Mouse (Mus musculus) heart, embryonic 13.5 days (tissue): ENCODE data around the gene Gm773. TPM values are rescaled to one million over a fixed set of nuclear protein-coding genes. Genes with fewer than 3 reads are reported as not detected.
"Not testable (repeated sequence)": the region's sequence is repeated elsewhere in the genome, so short reads cannot be mapped to it uniquely, and the experiment has no call there.

ENCODE experiments used
- ATAC-seq: fragments of 200-750 bp; cut with Nextera tagmentation; 2 replicates; pipeline ENCODE4 v1.8.0; 2017; ENCODE audit warnings: moderate TSS enrichment; ENCODE audit not compliant: insufficient number of reproducible peaks, low FRiP score, low TSS enrichment; ENCODE audit errors: extremely low read depth
- H3K27ac ChIP-seq: fragments of 300-500 bp; sonication (generic); replicated peaks from 2 replicates; pipeline ENCODE4 v1.5.1; 2015; ENCODE audit warnings: moderate library complexity, mild to moderate bottlenecking, inconsistent platforms
- H3K27me3 ChIP-seq: fragments of 300-500 bp; sonication (generic); replicated peaks from 2 replicates; pipeline ENCODE4 v1.6.1; 2015; ENCODE audit warnings: mild to moderate bottlenecking, inconsistent platforms
- H3K36me3 ChIP-seq: fragments of 300-500 bp; sonication (generic); 2 replicates; pipeline ENCODE4 v1.6.1; 2015; ENCODE audit warnings: mild to moderate bottlenecking, inconsistent platforms
- H3K4me1 ChIP-seq: fragments of 300-500 bp; sonication (generic); 2 replicates; pipeline ENCODE4 v1.6.1; 2015; ENCODE audit warnings: inconsistent platforms
- H3K4me2 ChIP-seq: fragments of 300-500 bp; sonication (generic); 2 replicates; pipeline ENCODE4 v1.6.1; 2015; ENCODE audit warnings: inconsistent platforms, mild to moderate bottlenecking, moderate library complexity
- H3K4me3 ChIP-seq: fragments of 300-500 bp; sonication (generic); 2 replicates; pipeline ENCODE4 v1.5.1; 2015; ENCODE audit warnings: moderate library complexity, mild to moderate bottlenecking, inconsistent platforms
- H3K9ac ChIP-seq: fragments of 300-500 bp; sonication (generic); 2 replicates; pipeline ENCODE4 v1.6.1; 2015; ENCODE audit warnings: inconsistent platforms, mild to moderate bottlenecking, moderate library complexity
- H3K9me3 ChIP-seq: fragments of 300-500 bp; sonication (generic); 2 replicates; pipeline ENCODE4 v1.6.1; 2016; ENCODE audit warnings: inconsistent platforms
- WGBS: fragments of 180-500 bp; shearing (Covaris S2); methylation state at CpG from one replicate; pipeline ENCODE4 v1.1.7; 2015; ENCODE audit warnings: mixed read lengths; 5-methylcytosine and 5-hydroxymethylcytosine counted together
- polyA plus RNA-seq: library from polyadenylated mRNA; unstranded; fragments of >200 nt; fragmentation: Nextera tagmentation; extraction: Ambion mirVana; gene quantifications from 2 replicates; pipeline ENCODE4 v1.2.1, GENCODE M21; 2015

Gene Gm773
- not detected in 2 replicates for polyA plus RNA-seq

DNA sequence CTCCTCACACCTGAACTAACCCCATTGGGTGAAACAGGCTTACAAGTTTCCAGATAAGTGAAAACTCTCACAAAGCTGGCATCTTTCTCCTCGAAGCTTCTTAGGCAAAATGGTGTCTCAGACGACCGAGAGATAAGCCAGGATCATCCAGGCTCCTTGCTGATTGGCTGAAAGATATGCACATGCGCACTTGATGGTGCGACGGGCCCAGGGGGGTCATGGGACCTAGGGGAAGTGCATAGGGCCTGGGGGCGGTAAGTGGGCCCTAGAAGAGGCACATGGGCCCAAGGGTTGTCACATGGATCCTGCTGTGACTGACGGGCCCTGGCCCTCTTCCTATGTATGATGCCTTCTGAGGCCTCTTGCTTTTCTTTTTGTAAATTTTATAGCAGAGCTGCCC, at the start of gene Gm773:
Gene Gm773 (minus strand): TSS at position 111 of the 400 bp plus-strand sequence.
- H3K4me1 ChIP-seq, result no peaks in the 10 kb centered on the region
- no peaks in the 10 kb centered on the region for H3K36me3 ChIP-seq
- 76% methylated on average over 8 of the region's 8 CpGs for WGBS
- no peaks in the 10 kb centered on the region for H3K9me3 ChIP-seq
- H3K9ac ChIP-seq, result no peak within 1 kb of the TSS
- H3K4me3 ChIP-seq, result no peak within 1 kb of the TSS
- no peak within 1 kb of the TSS for H3K27ac ChIP-seq
- H3K4me2 ChIP-seq, result no peak within 1 kb of the TSS
- no peaks in the 10 kb centered on the region for H3K27me3 ChIP-seq
- ATAC-seq, result no peak

DNA sequence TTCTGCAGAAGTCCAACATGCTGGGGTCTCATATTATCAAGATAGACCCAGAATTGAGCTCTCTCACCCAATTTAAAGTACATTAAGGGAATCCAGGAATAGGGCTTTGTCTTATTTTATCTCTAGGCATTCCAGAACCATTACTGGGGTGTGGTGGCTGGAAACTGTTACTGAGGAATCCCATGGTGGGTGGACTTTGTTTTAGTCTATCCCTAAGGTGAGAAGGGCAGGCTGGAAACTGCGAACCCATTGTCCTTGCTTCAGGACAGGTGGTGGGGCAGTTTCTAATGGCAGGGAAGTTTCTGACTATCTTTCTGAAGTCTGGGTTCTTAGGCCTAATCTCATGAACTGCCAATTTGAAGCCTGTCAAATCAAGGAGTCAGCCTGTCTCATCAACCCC, 26.2 kb downstream of the Gm773 start:
- not testable (repeated sequence) for H3K4me1 ChIP-seq, H3K9me3 ChIP-seq, H3K27ac ChIP-seq, H3K4me2 ChIP-seq, H3K27me3 ChIP-seq, H3K9ac ChIP-seq, H3K4me3 ChIP-seq, H3K36me3 ChIP-seq, ATAC-seq
- no CpG with 5 or more reads among the region's 1 CpGs for WGBS

DNA sequence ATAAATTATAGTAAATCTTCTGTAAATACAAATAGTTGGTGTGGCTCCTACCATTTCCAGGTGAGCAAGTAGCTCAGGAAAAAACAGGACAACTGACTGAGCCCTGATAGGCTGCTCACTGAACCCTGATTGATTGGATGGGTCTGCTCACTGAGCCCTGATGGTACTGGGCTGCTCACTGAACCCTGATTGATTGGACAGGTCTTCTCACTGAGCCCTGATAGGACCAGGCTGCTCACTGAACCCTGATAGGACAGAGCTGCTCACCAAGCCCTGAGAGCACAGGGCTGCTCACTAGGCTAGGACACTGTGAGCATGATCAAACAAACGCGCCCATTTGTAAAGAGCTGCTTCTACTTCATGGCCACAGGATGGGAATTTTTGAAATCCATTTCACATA, 61.3 kb downstream of the Gm773 start:
- Histone ChIP-seq H3K4me1 (no peaks in the 10 kb centered on the region), H3K9ac (no peak overlapping the region), H3K4me3 (no peak overlapping the region), H3K36me3 (no peaks in the 10 kb centered on the region), H3K4me2 (no peak overlapping the region), H3K27ac (no peak overlapping the region), H3K27me3 (no peaks in the 10 kb centered on the region), H3K9me3 (no peaks in the 10 kb centered on the region)
- 83% methylated on average over 2 of the region's 2 CpGs for WGBS
- no peak for ATAC-seq

Other genes with a start within 250 kb of the Gm773 start
- gene 3830403N18Rik, start 76.3 kb downstream of the Gm773 start, polyA plus RNA-seq, result 2.1 and 3.0 TPM in 2 replicates
- gene Zfp449, start 133.5 kb upstream of the Gm773 start, polyA plus RNA-seq, result 6.4 and 6.9 TPM in 2 replicates
- 2.8 and 3.2 TPM in 2 replicates for gene Smim10l2a, start 161.7 kb upstream of the Gm773 start, polyA plus RNA-seq
- gene Gm2174, start 235.1 kb upstream of the Gm773 start, polyA plus RNA-seq, result 0.70 and 0.79 TPM in 2 replicates
- 15.0 and 15.3 TPM in 2 replicates for gene Ints6l, start 242.0 kb upstream of the Gm773 start, polyA plus RNA-seq